11 mouse cellular contexts compared by ENCODE assay signal in the genomic region with DNA sequence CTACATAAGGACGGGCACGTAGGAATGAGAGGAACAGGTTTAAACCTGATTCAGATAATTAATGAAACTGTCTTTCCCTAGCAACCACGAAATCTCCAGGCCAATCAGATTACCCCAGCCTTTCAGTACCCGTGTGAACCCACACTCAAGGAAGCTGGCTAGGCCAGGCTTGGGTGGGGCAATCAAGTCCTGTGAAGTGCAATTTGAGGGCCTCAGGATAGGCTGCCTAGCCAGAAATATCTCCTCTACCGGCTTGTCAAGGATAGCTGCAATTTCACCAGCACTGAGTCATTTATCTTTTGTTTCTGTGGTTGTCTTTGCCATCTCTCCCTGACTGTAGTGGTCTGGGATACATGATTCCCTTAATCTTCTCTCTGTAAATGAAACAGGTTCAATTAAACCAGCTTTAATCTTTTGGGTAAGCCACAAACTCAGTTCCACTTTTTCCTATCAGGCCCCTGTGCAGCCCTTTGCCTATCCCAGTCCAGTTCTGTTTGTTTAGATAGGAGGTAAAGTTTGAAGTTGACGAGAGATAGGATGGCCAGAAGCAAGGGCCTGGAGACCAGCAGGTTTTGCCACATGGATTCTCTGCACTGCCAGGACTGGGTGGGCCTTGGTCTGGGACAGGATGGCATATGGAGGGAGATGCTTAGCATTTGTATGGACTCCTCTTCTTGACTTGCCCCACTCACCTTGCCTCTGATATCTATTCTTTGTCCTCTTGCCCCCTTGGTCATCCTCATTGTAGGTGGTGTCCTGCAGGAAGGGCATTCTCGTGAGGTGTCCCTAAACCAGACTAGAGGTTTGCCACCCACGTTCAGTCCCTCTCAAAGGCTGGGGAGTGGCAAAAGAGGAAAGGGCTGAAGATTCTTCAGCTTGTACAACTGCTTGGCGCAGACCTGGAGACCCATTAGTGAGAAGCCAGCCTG. TPM values are rescaled to one million over a fixed set of nuclear protein-coding genes. Genes with fewer than 3 reads are reported as not detected.
DNase-seq lines count a peak whose midpoint lies in the region; ATAC-seq and TF ChIP-seq lines count a peak whose summit lies in the region.
"Had no signal": no experiment of that assay in that cellular context is flagged by ENCODE, and none has a peak within 500 bp of the region (broad histone marks: within the 10 kb centered on the region; RNA-seq: fewer than 3 reads in every experiment).

No protein-coding gene starts in this region.

- H3K9me3 ChIP-seq in midbrain, embryonic 15.5 days = no peaks in the 10 kb centered on the region
- no peaks in the 10 kb centered on the region for H3K9me3 ChIP-seq in midbrain, embryonic 10.5 days (replicated peaks)
- no peaks in the 10 kb centered on the region for H3K9me3 ChIP-seq in liver, embryonic 12.5 days (replicated peaks)

- H3K9ac ChIP-seq in midbrain, embryonic 15.5 days = no peak overlapping the region
- H3K9ac ChIP-seq in liver, embryonic 12.5 days = no peak overlapping the region

- H3K4me3 ChIP-seq in midbrain, embryonic 15.5 days = no peak overlapping the region
- no peak overlapping the region for H3K4me3 ChIP-seq in midbrain, embryonic 10.5 days
- H3K4me3 ChIP-seq in liver, embryonic 12.5 days = no peak overlapping the region
- no peak overlapping the region for H3K4me3 ChIP-seq in olfactory bulb, adult 2 months (ENCODE audit: insufficient read depth, low read depth, low read length)

- no peak overlapping the region for H3K4me2 ChIP-seq in midbrain, embryonic 15.5 days
- no peak overlapping the region for H3K4me2 ChIP-seq in liver, embryonic 12.5 days

- 64% methylated on average over 9 of the region's 9 CpGs for WGBS in midbrain, embryonic 15.5 days
- WGBS in midbrain, embryonic 10.5 days = 77% methylated on average over 9 of the region's 9 CpGs
- 25% methylated on average over 9 of the region's 9 CpGs for WGBS in liver, embryonic 12.5 days (ENCODE audit: insufficient replicate concordance)
- 67% methylated on average over 9 of the region's 9 CpGs for WGBS in olfactory bulb, adult 2 months

- no peaks in the 10 kb centered on the region for H3K27me3 ChIP-seq in midbrain, embryonic 15.5 days (replicated peaks)
- H3K27me3 ChIP-seq in midbrain, embryonic 10.5 days (ENCODE audit: low read depth, poor library complexity, severe bottlenecking) = no peaks in the 10 kb centered on the region
- no peaks in the 10 kb centered on the region for H3K27me3 ChIP-seq in liver, embryonic 12.5 days (replicated peaks)

- TF ChIP-seq CTCF in olfactory bulb, adult 2 months (IDR thresholded peaks at IDR 0.05; ENCODE audit: insufficient read depth, low read depth, low read length) = no peak

- H3K27ac ChIP-seq in midbrain, embryonic 15.5 days = no peak overlapping the region
- no peak overlapping the region for H3K27ac ChIP-seq in midbrain, embryonic 10.5 days (replicated peaks)
- no peak overlapping the region for H3K27ac ChIP-seq in liver, embryonic 12.5 days
- H3K27ac ChIP-seq in olfactory bulb, adult 2 months (ENCODE audit: insufficient read depth, low read depth, low read length) = peak overlapping the region; percentile 67

- peaks cover 12% of the 10 kb centered on the region; the same call in 1 of the 2 replicates for H3K4me1 ChIP-seq in midbrain, embryonic 15.5 days
- H3K4me1 ChIP-seq in midbrain, embryonic 10.5 days = no peaks in the 10 kb centered on the region
- peaks cover 23% of the 10 kb centered on the region for H3K4me1 ChIP-seq in liver, embryonic 12.5 days
- peaks cover 10% of the 10 kb centered on the region for H3K4me1 ChIP-seq in olfactory bulb, adult 2 months (ENCODE audit: control insufficient read depth, insufficient read depth, low read length)

- no peaks in the 10 kb centered on the region for H3K36me3 ChIP-seq in midbrain, embryonic 15.5 days (replicated peaks)
- no peaks in the 10 kb centered on the region for H3K36me3 ChIP-seq in midbrain, embryonic 10.5 days
- H3K36me3 ChIP-seq in liver, embryonic 12.5 days = no peaks in the 10 kb centered on the region

- TF ChIP-seq POLR2A in olfactory bulb, adult 2 months (IDR thresholded peaks at IDR 0.05; ENCODE audit: insufficient read depth, low read depth, low read length) = no peak

- ATAC-seq in midbrain, embryonic 15.5 days (replicated peaks) = 0 out of 2 replicates have a peak, but pooled peaks have one; percentile 39
- ATAC-seq in liver, embryonic 12.5 days = peak; percentile 76

- DNase-seq in adrenal gland, adult 2 months = peak; percentile 43
- DNase-seq in adrenal gland, postnatal 4 days (ENCODE audit: low spot score in 2 of 2) = no peak
- DNase-seq in midbrain, embryonic 10.5 days (ENCODE audit: low spot score) = no peak
- no peak for DNase-seq in yolk sac, embryonic 10.5 days (ENCODE audit: low spot score)
- no peak for DNase-seq in retina, postnatal 1 day
- DNase-seq: gastrocnemius, postnatal 10 days had no signal

RNA-seq across cellular contexts. Expression of gene Ahnak, which starts 44.6 kb away (rescaled TPM):
- 100 to 1,000 TPM in 1 of 2 experiments, 10 to 100 TPM in 1; 91.1 to 152 TPM for total RNA-seq in adrenal gland, adult 2 months (2021)
- 5.4 and 7.4 TPM in 2 replicates for polyA plus RNA-seq in adrenal gland, adult 2 months (2012; rRNA removed)
- total RNA-seq in adrenal gland, postnatal 4 days (2021) = 100 to 1,000 TPM; 125 to 131 TPM
- polyA plus RNA-seq in midbrain, embryonic 15.5 days (2015; fragmentation: Nextera tagmentation; extraction: Ambion mirVana) = 4.9 and 5.9 TPM in 2 replicates
- polyA plus RNA-seq in midbrain, embryonic 10.5 days (2016; fragmentation: Nextera tagmentation; extraction: Ambion mirVana) = 6.6 and 8.8 TPM in 2 replicates
- 1.8 and 2.0 TPM in 2 replicates for polyA plus RNA-seq in liver, embryonic 12.5 days (2016; fragmentation: Nextera tagmentation; extraction: Ambion mirVana)
- polyA plus RNA-seq in olfactory bulb, adult 2 months (2012; ENCODE audit: insufficient read depth, insufficient read length, low replicate concordance, missing spikeins) = not detected in 2 replicates

RNA-seq across cellular contexts. Expression of gene Scgb1a1, which starts 54.1 kb away (rescaled TPM):
- not detected for total RNA-seq in adrenal gland, adult 2 months (2021)
- polyA plus RNA-seq in adrenal gland, adult 2 months (2012; rRNA removed) = 4.5 TPM in 1 of 2 replicates, not detected in the other
- not detected for total RNA-seq in adrenal gland, postnatal 4 days (2021)
- polyA plus RNA-seq in midbrain, embryonic 15.5 days (2015; fragmentation: Nextera tagmentation; extraction: Ambion mirVana) = not detected in 2 replicates
- not detected in 2 replicates for polyA plus RNA-seq in midbrain, embryonic 10.5 days (2016; fragmentation: Nextera tagmentation; extraction: Ambion mirVana)
- polyA plus RNA-seq in liver, embryonic 12.5 days (2016; fragmentation: Nextera tagmentation; extraction: Ambion mirVana) = not detected in 2 replicates
- polyA plus RNA-seq in olfactory bulb, adult 2 months (2012; ENCODE audit: insufficient read depth, insufficient read length, low replicate concordance, missing spikeins) = not detected in 2 replicates
- total RNA-seq: layer of hippocampus, postnatal 10 days; neutrophil, adult 5-6 weeks had no signal
